Mouse (Mus musculus): ENCODE measurements around the gene Zbtb9.

- TF ChIP-seq CHD2 (IDR thresholded peaks at IDR 0.05; ENCODE audit: low read length) (no peak), CTCF (IDR thresholded peaks at IDR 0.05 in 2 of 3, conservative IDR thresholded peaks at IDR 0.05 in 1 of 3; ENCODE audit: control insufficient read depth in 1 of 3, insufficient read depth in 1 of 3, low read depth in 2 of 3, low read length in 3 of 3, poor library complexity in 1 of 3, severe bottlenecking in 1 of 3) (no peak), ZNF384 (IDR thresholded peaks at IDR 0.05; ENCODE audit: low read depth, low read length) (no peak), GATA1 (IDR thresholded peaks at IDR 0.05; ENCODE audit: low read depth, low read length) (no peak), EP300 (IDR thresholded peaks at IDR 0.05; ENCODE audit: low read depth in 1 of 2, low read length in 2 of 2) (no peak), GABPA (IDR thresholded peaks at IDR 0.05; ENCODE audit: low read depth, low read length) (no peak), JUND (IDR thresholded peaks at IDR 0.05; ENCODE audit: low read depth, low read length) (no peak), SIN3A (IDR thresholded peaks at IDR 0.05; ENCODE audit: low read length) (no peak), MAX (IDR thresholded peaks at IDR 0.05; ENCODE audit: low read length) (no peak)
Measured at GRCm38 (mm10) chr17:26966993-26967392, 6.0 kb upstream of the Zbtb9 start.
